Mouse (Mus musculus) WW6 (cell line): ENCODE measurements around the gene Kif2a.
"Not testable (repeated sequence)": the region's sequence is repeated elsewhere in the genome, so short reads cannot be mapped to it uniquely, and the experiment has no call there.

Experiments
- DNase-seq: peaks from one replicate; pipeline ENCODE4 v3.0.0-alpha.2; 2013; ENCODE audit warnings: low read depth, low spot score

Gene Kif2a

DNA sequence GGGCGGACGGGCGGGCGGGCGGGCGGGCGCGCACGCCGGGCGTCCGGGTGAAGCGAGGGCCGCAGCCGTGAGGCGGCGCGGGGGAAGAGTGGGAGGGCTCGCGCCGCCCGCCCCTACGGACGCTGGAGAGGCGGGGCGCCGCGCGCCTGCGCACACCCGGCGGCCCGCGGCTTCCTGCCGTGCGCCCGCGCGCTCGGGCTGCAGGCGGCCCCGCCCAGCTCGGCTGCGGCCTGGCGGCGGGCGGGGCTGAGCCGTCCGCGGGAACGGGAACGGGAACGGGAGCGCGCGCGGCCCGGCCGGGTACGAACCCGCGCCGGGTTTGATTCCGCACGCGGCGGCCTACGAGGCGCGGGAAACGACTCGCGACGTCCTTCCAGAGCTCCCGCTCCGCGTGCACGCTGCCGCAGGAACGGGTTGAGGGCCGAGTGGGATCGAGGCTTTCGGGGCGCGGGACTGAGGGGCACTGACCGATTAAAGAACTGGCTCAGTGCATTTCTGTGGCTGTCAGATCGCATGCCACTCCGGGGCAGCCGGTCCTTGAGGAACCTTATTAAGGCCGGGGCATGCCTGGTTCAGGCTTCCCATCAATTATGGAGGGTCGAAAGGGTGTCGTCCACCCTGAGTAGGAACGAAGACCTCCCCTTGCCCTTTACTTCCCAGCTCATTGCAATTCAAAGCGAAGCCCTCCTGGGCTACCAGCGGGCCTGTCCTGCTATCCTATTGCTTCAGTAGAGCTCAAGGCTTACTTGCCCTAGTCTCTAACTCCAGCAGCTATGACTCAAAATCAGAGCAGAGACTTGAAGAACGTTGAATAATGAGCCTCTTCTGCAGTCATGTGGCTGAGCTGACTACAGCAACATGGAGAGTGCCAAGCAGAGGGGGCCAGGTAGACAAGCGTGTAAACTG, 593 bp upstream of the Kif2a start:
- peak; percentile 46 for DNase-seq

DNA sequence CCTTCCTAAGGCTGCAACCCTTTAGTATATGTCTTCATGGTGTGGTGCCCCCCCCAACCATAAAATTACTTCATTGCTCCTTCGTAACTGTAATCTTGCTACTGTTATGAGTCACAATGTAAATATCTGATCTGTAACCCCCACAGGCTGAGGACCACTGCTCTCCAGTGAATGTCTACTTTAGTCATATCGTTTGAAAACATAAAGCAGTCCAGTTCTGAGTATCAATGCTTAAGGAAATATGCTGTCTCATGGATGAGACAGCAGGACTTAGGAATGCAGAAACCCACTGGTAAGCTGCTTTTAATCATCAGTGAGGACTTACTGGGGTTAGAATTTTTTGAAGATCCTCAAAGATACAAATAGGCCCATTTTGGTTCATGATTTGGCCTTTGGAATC, 2.5 kb downstream of the Kif2a start:
- DNase-seq: no peak

DNA sequence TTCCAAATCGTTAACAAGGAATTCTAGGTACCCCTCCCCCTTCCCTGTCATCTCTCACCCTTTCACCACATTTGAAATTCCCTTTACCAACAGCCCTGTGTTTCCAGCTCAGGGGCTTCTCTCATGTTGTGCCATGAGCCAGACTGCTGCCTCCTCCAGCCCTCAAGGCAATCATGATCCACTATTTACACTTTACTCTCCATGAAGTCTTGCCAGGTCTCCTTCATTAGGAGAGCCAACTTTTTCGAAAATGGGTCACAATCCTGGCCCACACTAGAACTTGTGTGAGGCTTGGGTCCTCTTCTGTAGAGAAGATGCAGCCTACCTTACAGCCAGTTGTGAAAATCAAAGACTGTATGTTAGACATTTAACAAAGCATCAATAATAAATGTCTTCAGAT, 8.0 kb downstream of the Kif2a start:
- no peak for DNase-seq

DNA sequence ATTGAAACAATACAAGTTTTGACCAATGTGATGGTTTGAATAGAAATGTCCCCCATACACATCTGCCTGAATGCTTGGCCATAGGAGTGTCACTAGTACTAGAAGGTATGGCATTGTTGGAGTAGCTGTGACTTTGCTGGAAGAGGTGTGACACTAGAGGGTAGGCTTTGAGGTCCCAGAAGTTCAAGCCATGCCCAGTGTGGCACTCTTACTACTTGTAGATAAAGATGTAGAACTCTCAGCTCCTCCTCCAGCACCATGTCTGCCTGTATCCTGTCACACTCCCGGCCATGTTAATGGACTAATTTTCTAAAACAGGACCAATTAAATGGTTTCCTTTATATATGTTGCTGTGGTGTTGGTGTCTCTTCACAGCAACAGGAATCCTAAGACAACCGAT, 10.3 kb downstream of the Kif2a start:
- DNase-seq: no peak

DNA sequence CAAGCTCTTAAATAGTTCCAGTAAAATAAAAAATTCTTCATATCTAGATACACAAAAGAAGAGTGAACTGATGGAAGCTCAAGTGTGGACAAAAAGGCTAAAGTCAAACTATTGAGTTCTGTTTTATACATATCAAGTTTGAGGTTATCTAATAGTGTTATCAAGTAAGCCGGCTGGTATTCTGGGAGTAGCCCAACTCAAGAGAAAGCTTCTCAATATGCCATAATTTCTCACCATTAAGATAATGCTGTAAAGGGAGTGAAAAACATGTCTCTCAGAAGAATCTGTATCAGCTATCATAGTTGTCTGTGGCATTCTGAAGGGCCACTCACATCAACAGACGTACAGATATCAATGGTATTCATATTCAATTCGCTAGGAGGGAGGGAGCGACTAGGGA, 13.8 kb downstream of the Kif2a start:
- DNase-seq: no peak

DNA sequence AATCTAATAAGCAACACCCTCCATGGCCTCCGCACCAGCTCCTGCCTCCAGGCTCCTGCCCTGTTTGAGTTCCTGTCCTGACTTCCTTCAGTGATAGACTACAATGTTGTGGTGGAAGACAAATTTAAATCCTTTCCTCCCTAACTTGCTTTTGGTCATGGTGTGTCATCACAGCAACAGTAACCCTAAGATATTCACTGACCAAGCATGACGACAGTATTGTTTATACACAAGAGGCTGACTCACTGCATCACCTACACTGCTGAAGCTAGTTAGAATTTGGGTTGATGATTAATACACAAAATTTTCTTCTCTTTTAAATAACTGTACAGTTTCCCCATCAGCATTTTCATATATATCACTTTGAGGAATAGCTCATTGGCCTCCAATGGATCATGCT, 18.7 kb downstream of the Kif2a start:
- DNase-seq: no peak

DNA sequence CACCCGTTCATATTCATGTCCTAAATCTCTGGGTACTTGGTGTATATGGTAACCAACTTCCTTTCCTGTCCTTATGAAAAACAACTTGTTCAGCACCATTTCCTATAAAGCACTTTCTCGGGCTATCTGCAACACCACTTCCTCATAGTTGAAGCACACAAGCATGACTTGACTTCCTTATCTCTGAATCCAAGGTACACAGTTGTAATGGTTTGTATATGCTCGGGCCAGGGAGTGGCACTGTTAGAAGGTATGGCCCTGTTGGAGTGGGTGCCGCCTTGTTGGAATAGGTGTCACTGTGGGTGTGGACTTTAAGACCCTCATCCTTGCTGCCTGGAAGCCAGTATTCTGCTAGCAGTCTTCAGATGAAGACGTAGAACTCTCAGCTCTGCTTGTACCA, 23.3 kb downstream of the Kif2a start:
- no peak for DNase-seq

DNA sequence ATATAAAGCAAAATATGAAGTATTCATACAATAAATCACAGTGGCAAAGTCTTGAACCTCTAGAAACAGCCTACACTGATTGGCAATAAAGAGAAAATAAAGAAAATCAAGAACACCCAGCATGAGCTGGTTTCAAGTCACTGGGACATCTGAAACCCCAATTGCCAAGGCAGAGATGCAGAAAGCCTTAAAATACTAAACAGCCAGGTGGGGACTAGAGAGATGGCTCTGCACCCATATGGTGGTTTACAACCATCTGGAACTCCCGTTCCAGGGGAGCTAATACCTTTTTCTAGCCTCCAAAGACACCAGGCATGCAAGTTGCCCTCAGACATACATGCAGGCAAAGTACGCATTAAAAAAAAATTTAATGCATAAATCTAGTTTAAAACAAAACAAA, 23.9 kb downstream of the Kif2a start:
- DNase-seq: no peak

DNA sequence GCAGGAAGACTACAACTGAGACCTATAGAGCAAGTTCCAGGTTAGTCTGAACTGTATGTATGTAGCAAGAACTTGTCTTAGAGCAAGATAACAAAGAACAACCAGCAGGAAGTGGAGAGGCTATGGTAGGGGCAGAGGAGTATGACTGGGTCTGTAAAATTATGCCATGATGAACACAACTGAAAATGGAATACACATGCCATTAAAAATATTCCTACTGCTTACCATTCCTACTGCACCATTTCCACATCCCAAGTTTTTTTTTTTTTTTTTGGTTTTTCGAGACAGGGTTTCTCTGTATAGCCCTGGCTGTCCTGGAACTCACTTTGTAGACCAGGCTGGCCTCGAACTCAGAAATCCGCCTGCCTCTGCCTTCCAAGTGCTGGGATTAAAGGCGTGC, 24.4 kb downstream of the Kif2a start:
- not testable (repeated sequence) for DNase-seq

DNA sequence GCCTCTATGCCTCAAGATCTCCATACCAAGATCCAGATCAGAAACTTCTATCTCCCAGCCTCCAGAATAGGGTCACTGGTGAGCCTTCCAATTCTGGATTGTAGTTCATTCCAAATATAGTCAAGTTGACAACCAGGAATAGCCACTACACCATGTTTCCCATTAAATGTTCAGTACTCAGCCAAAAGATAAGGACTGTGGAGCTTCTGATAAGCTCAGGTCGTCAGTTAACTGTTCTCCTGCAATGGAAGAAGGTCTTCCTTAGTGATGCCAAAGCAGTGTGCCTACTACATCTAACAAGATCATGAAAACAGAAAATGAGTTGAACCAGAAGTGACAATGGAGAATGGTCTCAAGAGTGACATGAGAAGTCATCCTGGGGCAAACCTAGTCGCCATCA, 25.0 kb downstream of the Kif2a start:
- no peak for DNase-seq

DNA sequence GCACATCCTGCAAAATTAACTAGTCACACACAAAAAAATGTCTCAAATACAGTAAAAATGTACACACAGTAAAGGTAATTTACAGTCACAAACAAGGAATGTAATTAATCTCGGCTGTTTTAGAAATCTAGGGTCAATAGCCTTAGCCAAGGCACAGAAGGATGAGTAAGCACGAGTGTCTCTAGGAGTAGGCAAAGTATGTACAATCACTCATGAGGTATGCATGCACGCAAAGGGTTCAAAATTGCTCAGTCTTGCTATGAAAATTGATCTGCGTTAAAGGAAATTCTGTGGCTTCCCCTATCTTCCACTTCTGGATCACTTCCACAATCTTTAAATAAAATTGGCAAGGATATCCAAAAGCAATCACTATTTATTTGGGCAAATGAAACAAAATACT, 60.4 kb downstream of the Kif2a start:
- DNase-seq: no peak

DNA sequence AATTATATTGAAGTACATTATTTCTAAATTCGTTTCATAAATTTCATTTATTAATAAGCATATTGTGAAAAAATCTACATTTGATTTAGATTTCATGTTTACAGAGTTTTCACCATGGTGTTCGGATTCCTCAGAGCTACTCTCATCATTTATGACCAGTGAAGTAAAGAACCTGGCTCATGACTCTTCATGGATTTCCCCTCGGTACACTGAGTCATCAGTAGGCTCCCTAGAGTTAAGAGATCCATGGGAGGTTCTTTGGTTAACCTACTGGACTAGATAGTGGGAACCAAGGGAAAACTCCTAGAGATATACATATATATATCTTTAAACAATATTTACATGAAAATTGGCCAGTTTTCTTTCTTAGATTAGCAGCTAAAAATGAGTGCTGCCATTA, 61.4 kb downstream of the Kif2a start:
- no peak for DNase-seq

DNA sequence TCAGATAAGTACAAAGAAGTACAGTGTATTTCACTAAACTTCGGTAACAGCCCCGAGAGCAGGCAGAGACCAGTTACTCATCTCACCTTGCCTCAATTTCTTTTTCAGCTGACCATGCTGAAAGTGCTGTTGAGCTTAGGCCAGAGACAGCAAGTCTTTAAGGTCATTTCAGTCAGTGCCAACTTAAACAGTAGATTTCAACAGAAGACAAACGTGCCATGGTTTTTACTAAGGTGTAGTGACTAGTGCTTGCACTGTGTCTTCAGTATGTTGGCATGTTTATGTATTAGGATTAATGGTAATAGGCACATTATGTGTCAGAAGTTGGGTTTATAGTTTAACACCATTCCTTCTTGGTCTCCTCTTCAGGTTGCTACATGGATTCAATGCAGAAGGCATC, 63.6 kb downstream of the Kif2a start:
- no peak for DNase-seq

DNA sequence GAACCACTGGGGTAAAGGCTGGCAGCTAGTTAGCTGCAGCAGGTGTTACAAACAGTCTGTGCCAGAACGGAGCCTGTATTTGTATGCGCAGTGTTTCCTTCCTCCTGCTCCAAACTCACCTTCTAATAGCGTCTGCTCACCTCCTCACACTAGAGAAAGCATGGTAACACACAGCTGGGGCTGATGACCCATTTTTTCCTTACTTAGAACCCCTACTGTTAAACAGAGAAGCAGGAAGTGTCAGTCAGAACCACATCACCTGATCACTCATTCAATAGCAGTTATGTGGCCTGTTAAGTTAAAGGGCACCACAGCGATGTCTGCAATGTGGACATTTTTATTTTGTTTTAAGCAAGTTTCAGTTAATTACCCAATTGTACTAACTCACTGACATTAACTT, 64.4 kb downstream of the Kif2a start:
- no peak for DNase-seq

DNA sequence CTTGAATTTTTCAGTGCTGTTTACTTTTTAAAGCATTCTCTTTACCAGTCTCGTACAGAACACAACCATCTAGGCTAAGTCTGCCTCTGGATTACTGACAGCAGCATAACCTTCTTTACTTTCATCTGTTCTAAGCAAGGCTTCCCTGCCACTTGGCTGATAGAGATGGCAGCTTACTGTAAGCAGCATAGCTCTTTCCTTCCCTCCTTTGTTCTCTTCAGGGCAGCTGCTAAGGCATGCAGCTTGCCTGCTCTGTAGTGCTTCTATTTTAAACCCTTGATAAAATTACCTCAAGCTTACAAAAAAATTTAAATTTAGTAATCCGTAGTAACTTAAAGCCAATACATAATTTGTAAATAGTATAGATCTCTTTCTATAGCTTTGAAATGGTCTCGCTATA, 67.0 kb downstream of the Kif2a start:
- no peak for DNase-seq

DNA sequence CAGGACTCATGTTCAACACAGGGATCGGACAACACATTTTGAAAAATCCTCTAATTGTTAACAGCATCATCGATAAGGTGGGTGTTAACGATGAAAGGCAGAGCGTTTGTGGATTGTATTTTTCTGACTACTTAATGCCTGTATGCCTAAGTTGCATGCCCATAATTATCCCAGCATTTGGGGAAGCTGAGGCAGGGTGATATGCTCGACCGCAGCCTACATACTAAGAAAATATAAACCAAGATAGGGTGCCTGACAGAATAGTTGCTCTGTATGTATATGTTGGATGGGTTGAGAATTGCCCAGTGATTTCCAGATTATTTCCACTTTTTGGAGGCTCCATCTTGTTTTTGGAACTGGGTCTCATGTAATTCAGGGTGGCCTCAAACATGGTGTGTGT, 74.3 kb downstream of the Kif2a start:
- DNase-seq: no peak

DNA sequence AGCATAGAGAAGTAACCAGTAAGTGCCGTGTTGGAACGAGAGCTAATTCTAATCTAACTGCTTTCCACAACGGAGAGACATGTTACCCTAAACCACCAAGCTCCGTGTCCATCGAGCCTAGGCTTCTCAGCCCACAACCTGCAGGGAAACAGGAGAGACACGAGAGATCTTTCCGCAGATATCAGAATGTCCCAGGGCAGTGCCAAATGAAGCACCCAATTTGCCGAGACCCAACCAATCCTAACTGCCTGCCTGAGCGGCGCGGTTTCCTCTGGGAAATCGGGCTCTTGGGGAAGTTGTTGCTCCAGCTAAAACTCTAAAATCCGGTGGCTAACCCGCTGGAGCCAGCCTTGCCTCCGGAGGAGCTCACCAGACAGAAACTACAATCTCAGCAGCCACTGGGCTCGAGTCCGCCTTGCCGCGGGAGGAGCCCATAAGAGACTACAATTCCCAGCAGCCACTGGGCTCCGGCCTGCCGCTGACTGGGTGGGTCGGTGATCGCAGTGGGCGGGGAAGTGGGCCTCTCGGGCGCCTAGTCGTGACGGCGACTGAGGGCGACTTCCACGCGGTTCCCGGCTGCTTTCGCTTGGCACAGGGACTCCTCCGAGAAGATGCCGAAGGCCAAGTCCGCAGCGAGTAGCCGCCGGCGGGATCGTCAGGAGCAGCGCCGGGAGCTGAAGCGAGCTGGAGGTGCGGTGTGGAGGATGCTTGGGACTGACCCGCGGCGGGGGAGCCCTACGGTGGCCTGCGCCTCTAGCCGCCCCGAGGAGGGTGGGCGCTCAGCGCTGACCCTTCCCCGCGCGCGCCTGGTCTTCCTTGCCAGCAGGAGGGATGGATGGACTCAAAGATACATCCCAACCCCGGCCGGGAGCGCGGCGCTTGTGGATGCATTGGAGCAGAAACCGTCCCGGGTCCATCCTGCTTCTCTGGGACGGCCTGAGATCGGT, 75.1 kb downstream of the Kif2a start, which contains the start of gene Dimt1:
Dimt1 (plus strand) TSS at position 534 of the 947 bp plus-strand sequence.
- DNase-seq: peak; percentile 88

DNA sequence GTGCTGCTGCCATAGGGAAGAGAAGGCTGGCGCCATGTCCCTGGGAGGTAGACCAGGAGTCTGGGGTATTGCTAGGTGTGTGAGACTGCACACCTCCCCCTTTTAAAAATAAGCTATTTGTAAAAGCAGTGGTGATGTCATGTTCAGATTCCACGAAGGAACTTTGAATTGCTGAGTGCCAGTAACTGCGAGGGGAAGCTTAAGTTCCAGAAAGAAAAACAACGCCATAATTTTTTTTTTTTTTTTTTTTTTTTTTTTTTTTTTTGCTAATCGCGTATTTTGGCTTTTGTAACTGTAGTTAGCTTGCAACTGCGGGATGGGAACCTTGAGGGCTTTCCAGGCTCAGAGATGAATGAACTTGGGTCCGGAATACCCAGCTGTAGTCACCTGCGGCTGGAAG, 76.4 kb downstream of the Kif2a start:
- DNase-seq: no peak

DNA sequence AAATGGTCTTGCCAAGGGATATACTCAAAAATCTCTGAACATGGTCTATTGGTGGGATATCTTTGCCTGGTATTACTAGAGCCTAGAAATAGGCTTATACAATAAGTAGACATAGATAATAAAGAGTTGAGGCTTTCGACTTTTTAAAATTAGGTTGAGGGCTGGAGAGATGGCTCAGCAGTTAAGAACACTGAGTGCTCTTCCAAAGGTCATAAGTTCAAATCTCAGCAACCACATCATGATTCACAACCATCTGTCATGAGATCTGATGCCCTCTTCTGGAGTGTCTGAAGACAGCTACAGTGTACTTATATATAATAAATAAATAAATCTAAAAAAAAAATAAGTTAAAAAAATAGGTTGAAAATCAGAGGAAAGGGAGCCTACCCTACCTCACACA, 79.2 kb downstream of the Kif2a start:
- DNase-seq: no peak

DNA sequence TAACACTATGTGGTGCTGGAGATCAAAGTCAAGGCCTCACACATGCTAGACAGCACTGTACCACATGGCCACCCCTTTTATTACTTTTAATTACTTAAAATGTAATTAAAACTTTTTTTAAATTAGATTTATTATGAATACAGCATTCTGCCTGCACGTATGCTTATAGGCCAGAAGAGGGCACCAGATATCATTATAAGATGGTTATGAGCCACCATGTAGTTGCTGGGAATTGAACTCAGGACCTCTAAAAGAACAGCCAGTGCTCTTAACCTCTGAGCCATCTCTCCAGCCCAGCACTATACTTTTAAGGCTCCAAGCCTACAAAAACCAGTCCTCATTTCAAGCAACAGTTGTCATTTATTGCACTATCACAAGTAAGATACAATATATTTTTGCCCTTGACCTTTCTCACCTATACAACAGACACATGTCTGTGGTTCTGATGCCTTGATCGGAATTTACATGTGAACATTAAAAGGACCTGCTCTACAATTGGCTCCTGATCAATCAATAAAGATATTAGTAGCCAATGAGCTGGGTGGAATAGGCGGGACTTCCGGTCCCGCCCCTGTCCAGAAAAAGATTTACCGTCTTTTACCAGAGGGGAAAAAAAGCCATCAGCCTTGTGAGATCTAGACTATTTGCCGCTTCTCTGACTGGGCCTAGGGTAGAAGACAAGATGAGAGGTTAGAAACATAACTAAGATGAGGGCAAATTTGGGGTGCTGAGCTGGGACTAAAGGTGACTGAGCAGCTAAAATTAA, 80.5 kb downstream of the Kif2a start:
- no peak for DNase-seq

DNA sequence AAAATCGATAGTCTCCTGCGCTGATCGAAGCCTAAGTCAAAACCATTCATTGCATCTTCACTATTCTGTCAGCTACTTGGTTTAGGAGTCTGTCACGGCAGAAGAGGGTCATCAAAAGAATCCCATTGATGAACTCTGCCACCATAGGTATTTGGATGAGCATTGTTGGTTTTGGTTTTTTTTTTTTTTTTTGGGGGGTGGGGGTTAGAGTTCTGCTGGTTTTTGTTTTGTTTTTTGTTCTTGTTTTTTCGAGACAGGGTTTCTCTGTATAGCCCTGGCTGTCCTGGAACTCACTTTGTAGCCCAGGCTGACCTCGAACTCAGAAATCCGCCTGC, 84.8 kb downstream of the Kif2a start:
- DNase-seq: no peak
